Mouse (Mus musculus) heart, embryonic 11.5 days (tissue): ENCODE measurements around the gene Atad5. TPM values are rescaled to one million over a fixed set of nuclear protein-coding genes. Genes with fewer than 3 reads are reported as not detected.

Source experiments
- ATAC-seq: fragments of 200-750 bp; cut with Nextera tagmentation; replicated peaks from 2 replicates; pipeline ENCODE4 v1.8.0; 2017; ENCODE audit warnings: moderate library complexity; ENCODE audit not compliant: insufficient number of reproducible peaks, low FRiP score, low TSS enrichment
- H3K27ac ChIP-seq: fragments of 300-500 bp; sonication (generic); 2 replicates; pipeline ENCODE4 v1.5.1; 2014; ENCODE audit warnings: mild to moderate bottlenecking, low read depth, low read length
- H3K27me3 ChIP-seq: fragments of 300-500 bp; sonication (generic); 2 replicates; pipeline ENCODE4 v1.6.1; 2014; ENCODE audit warnings: mild to moderate bottlenecking, low read length, mixed read lengths; ENCODE audit not compliant: control insufficient read depth, insufficient read depth
- H3K36me3 ChIP-seq: fragments of 300-500 bp; sonication (generic); 2 replicates; pipeline ENCODE4 v1.6.1; 2014; ENCODE audit warnings: mild to moderate bottlenecking, low read length, moderate library complexity, mixed read lengths; ENCODE audit not compliant: control insufficient read depth, insufficient read depth
- H3K4me1 ChIP-seq: fragments of 300-500 bp; sonication (generic); 2 replicates; pipeline ENCODE4 v1.6.1; 2014; ENCODE audit warnings: low read length; ENCODE audit not compliant: control insufficient read depth, insufficient read depth
- H3K4me2 ChIP-seq: fragments of 300-500 bp; sonication (generic); 2 replicates; pipeline ENCODE4 v1.6.1; 2014; ENCODE audit warnings: mild to moderate bottlenecking, moderate library complexity
- H3K4me3 ChIP-seq: fragments of 300-500 bp; sonication (generic); 2 replicates; pipeline ENCODE4 v1.5.1; 2014; ENCODE audit warnings: low read depth, low read length
- H3K9ac ChIP-seq: fragments of 300-500 bp; sonication (generic); 2 replicates; pipeline ENCODE4 v1.6.1; 2014; ENCODE audit warnings: mild to moderate bottlenecking, low read depth, low read length, moderate library complexity
- H3K9me3 ChIP-seq: fragments of 300-500 bp; sonication (generic); replicated peaks from 2 replicates; pipeline ENCODE4 v1.6.1; 2016; ENCODE audit warnings: low read length; ENCODE audit not compliant: control insufficient read depth
- WGBS: fragments of 180-500 bp; shearing (Covaris S2); extraction: QIAGEN DNeasy Blood & Tissue Kit; methylation state at CpG from one replicate; pipeline ENCODE4 v1.1.7; 2014; ENCODE audit not compliant: insufficient replicate concordance; 5-methylcytosine and 5-hydroxymethylcytosine counted together
- polyA plus RNA-seq: library from polyadenylated mRNA; unstranded; fragments of >200 nt; fragmentation: Nextera tagmentation; extraction: Ambion mirVana; gene quantifications from 2 replicates; pipeline ENCODE4 v1.2.1, GENCODE M21; 2014

Atad5 gene
- polyA plus RNA-seq, 1 experiment from 2014 or later, result 8.9 TPM

GRCm38 (mm10) chr11:80183705-80184255, 94.6 kb downstream of the Atad5 start, which contains the start of gene Rnf135:
Gene Rnf135 (plus strand): TSS chr11:80183851.
- H3K36me3 ChIP-seq, result no peaks in the 10 kb centered on the region
- WGBS, result 4% methylated on average over 33 of the region's 33 CpGs
- ATAC-seq, result peak; percentile 82

DNA sequence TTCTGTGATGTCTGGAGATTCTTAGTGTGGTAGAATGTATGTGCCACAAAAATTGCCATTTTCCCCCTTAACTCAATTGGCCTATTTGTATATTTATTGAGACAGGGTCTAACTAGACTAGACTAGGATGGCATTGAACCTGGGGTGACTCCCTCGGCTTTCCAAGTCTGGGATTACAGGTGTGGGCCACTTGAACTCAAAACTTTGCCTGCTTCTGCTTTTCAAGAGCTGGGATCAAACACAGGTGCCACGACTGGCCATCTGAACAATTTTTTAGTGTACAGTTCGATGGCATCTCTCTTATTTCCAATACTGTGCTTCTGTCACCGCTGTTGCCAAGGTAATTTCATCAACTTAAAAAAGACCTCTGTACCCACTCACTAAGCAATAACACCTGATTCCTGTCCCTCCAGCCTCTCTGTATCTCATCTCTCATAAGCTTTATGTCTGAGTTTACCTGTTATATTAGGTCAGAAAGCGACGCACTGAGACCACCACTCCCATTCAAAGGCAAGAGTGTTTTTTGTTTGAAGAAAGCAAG, 95.4 kb downstream of the Atad5 start:
- Histone ChIP-seq H3K9me3 (no peaks in the 10 kb centered on the region), H3K4me2 (peak overlapping the region; percentile 73), H3K4me3 (peak overlapping the region; percentile 85), H3K36me3 (no peaks in the 10 kb centered on the region), H3K27me3 (no peaks in the 10 kb centered on the region), H3K4me1 (0 out of 2 replicates have a peak, but pooled peaks cover 2% of the 10 kb centered on the region), H3K9ac (peak overlapping the region; percentile 89; the same call in 1 of the 2 replicates), H3K27ac (peak overlapping the region; percentile 89; the same call in 1 of the 2 replicates)
- ATAC-seq, result no peak
- whole genome bisulfite sequencing, result 88% methylated on average over 6 of the region's 6 CpGs

More at GRCm38 (mm10) chr11:80183705-80184255, 94.6 kb downstream of the Atad5 start, which contains the start of gene Rnf135:
- Histone ChIP-seq H3K4me2 (peak within 1 kb of the TSS; percentile 73), H3K9ac (peak within 1 kb of the TSS; percentile 89), H3K4me3 (peak within 1 kb of the TSS; percentile 85), H3K4me1 (0 out of 2 replicates have a peak, but pooled peaks cover 2% of the 10 kb centered on the region), H3K27me3 (no peaks in the 10 kb centered on the region), H3K9me3 (no peaks in the 10 kb centered on the region), H3K27ac (peak within 1 kb of the TSS; percentile 89)

Other genes with a start within 250 kb of the Atad5 start
- gene Utp6, start 127.0 kb upstream of the Atad5 start, polyA plus RNA-seq, result 47.3 and 52.8 TPM in 2 replicates
- gene Suz12, start 96.3 kb upstream of the Atad5 start, polyA plus RNA-seq, result 16.9 and 22.0 TPM in 2 replicates
- 41.3 and 45.1 TPM in 2 replicates for gene Crlf3, start 8.4 kb upstream of the Atad5 start, polyA plus RNA-seq
- 28.2 and 31.5 TPM in 2 replicates for gene Tefm, start 52.8 kb downstream of the Atad5 start, polyA plus RNA-seq
- 0.39 and 0.73 TPM in 2 replicates for gene Adap2, start 64.7 kb downstream of the Atad5 start, polyA plus RNA-seq
- 6.1 and 8.3 TPM in 2 replicates for gene Rnf135, start 94.5 kb downstream of the Atad5 start, polyA plus RNA-seq
- 65.2 and 68.7 TPM in 2 replicates for gene Rhot1, start 119.6 kb downstream of the Atad5 start, polyA plus RNA-seq
- 0.27 and 0.35 TPM in 2 replicates for gene Rhbdl3, start 211.5 kb downstream of the Atad5 start, polyA plus RNA-seq